Mouse (Mus musculus) myocyte (in vitro differentiated cells): ENCODE data around the gene Slc39a10. TPM values are rescaled to one million over a fixed set of nuclear protein-coding genes. Genes with fewer than 3 reads are reported as not detected.

Experiments used
- H3K27me3 ChIP-seq: one replicate; pipeline ENCODE4 v1.6.1; 2011; ENCODE audit not compliant: control insufficient read depth, insufficient read depth, insufficient read length
- H3K36me3 ChIP-seq: one replicate; pipeline ENCODE4 v1.6.1; 2011; ENCODE audit not compliant: control insufficient read depth, insufficient read depth
- H3K4me2 ChIP-seq: one replicate; pipeline ENCODE4 v1.6.1; 2011; ENCODE audit warnings: low read depth, control low read depth
- H3K4me3 ChIP-seq: one replicate; pipeline ENCODE4 v1.5.1; 2011; ENCODE audit warnings: mild to moderate bottlenecking, control low read depth, moderate library complexity
- H3K79me2 ChIP-seq: one replicate; pipeline ENCODE4 v1.6.1; 2011; ENCODE audit not compliant: control insufficient read depth, insufficient read depth
- H3ac ChIP-seq: one replicate; pipeline ENCODE4 v1.6.1; 2011; ENCODE audit not compliant: control insufficient read depth, insufficient read length
- CEBPB ChIP-seq: IDR thresholded peaks from 2 replicates; pipeline ENCODE4 v1.6.1; 2011; ENCODE audit warnings: mild to moderate bottlenecking, moderate library complexity; ENCODE audit not compliant: poor library complexity, insufficient read depth, severe bottlenecking
- E2F4 ChIP-seq: IDR thresholded peaks from one replicate; pipeline ENCODE4 v1.6.1; 2011; ENCODE audit warnings: mild to moderate bottlenecking, control low read depth, moderate library complexity; ENCODE audit not compliant: insufficient read depth
- MAX ChIP-seq: IDR thresholded peaks from one replicate; pipeline ENCODE4 v1.6.1; 2011; ENCODE audit warnings: low read depth, mild to moderate bottlenecking, control low read depth
- MYOD1 ChIP-seq, 3 experiments: IDR thresholded peaks; one replicate each; pipeline ENCODE4 v1.6.1; 2011; ENCODE audit warnings: control low read depth in 2 of 3, low read depth in 2 of 3, mild to moderate bottlenecking in 2 of 3, moderate library complexity in 1 of 3; ENCODE audit not compliant: insufficient read length in 2 of 3, control insufficient read depth in 1 of 3
- MYOG ChIP-seq, 3 experiments: IDR thresholded peaks; one replicate each; pipeline ENCODE4 v1.6.1; 2011; ENCODE audit warnings: control low read depth in 2 of 3, low read depth in 2 of 3, mild to moderate bottlenecking in 2 of 3; ENCODE audit not compliant: insufficient read length in 2 of 3, control insufficient read depth in 1 of 3, insufficient read depth in 1 of 3
- POLR2A ChIP-seq: IDR thresholded peaks from one replicate; pipeline ENCODE4 v1.6.1; 2011; ENCODE audit warnings: low read depth, mild to moderate bottlenecking, control low read depth, moderate library complexity; ENCODE audit not compliant: insufficient read length
- POLR2AphosphoS2 ChIP-seq: IDR thresholded peaks from one replicate; pipeline ENCODE4 v1.6.1; 2011; ENCODE audit warnings: low read depth, control low read depth; ENCODE audit not compliant: insufficient read length
- REST ChIP-seq: IDR thresholded peaks from one replicate; pipeline ENCODE4 v1.6.1; 2011; ENCODE audit warnings: mild to moderate bottlenecking, control low read depth, moderate library complexity; ENCODE audit not compliant: insufficient read depth, insufficient read length
- SRF ChIP-seq: IDR thresholded peaks from one replicate; pipeline ENCODE4 v1.6.1; 2011; ENCODE audit warnings: low read depth; ENCODE audit not compliant: control insufficient read depth, insufficient read length
- TCF12 ChIP-seq: IDR thresholded peaks from one replicate; pipeline ENCODE4 v1.6.1; 2011; ENCODE audit warnings: mild to moderate bottlenecking, control low read depth; ENCODE audit not compliant: poor library complexity, insufficient read depth, severe bottlenecking
- TCF3 ChIP-seq: IDR thresholded peaks from one replicate; pipeline ENCODE4 v1.6.1; 2011; ENCODE audit warnings: low read depth, control low read depth; ENCODE audit not compliant: insufficient read length
- USF1 ChIP-seq: IDR thresholded peaks from one replicate; pipeline ENCODE4 v1.6.1; 2011; ENCODE audit warnings: low read depth, mild to moderate bottlenecking, control low read depth, moderate library complexity
- polyA plus RNA-seq: library from polyadenylated mRNA; unstranded; fragments of >200 nt; fragmentation: generic; extraction: Trizol; gene quantifications from one replicate; pipeline ENCODE4 v1.2.1, GENCODE M21; 2012; ENCODE audit warnings: missing spikeins

Gene Slc39a10
- polyA plus RNA-seq, 1 experiment, result 2.3 TPM

DNA sequence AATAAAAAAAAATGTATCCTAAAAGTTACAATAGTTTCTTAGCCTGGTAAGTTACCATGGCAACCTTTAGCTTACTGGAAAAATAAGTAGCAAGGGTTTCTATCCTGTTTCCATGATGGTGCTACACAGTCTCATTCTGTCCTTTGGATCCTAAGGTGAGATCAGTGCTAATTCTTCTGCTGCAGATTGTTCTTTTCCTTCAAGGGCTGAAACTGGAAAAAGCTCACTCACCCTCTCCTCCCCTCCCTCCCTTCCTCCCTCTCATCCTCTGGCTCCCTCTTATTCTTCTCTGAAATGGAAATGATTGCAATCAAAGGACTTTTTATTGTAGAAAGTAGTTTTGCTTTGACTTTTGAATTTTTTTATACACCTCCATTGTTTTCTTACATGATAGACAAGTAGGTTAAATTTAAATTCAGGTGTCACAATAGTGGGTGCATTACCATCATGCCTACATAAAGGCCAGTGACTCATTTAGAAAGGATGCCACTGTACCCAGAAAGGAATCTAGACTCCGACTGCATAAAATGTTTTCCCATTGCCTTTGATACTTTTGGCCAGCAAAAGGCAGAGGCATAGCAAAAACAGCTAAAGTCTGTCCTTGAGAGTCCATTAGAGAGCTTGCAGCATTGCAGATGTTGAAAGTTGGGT lies 20.0 kb upstream of the Slc39a10 start:
- no peak overlapping the region for H3ac ChIP-seq
- no peak for TF ChIP-seq REST
- no peaks in the 10 kb centered on the region for H3K27me3 ChIP-seq
- H3K36me3 ChIP-seq, result no peaks in the 10 kb centered on the region
- no peak overlapping the region for H3K4me2 ChIP-seq
- no peaks in the 10 kb centered on the region for H3K79me2 ChIP-seq
- H3K4me3 ChIP-seq, result no peak overlapping the region

DNA sequence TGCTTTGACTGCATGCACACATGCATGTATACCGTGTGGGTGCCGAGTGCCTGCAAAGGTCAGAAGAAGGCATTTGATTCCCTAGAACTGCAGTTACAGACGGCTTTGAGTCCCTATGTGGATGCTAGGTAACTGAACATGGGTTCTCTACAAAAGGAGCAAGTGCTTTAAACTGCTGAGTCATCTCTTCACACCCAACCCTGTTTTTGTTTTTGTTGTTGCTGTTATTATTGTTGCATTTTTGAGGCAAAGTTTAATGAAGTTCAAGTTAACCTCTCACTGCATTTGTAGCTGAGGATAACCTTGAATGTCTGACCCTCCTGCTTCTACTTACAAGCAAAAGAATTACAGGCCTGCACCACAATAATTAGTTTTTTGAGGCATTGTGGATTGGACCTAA lies 17.5 kb upstream of the Slc39a10 start:
- H3K27me3 ChIP-seq, result no peaks in the 10 kb centered on the region
- H3K79me2 ChIP-seq, result no peaks in the 10 kb centered on the region
- H3K4me3 ChIP-seq, result no peak overlapping the region
- H3K4me2 ChIP-seq, result no peak overlapping the region
- H3ac ChIP-seq, result no peak overlapping the region
- H3K36me3 ChIP-seq, result no peaks in the 10 kb centered on the region
- TF ChIP-seq REST (no peak), POLR2AphosphoS2 (no peak)

DNA sequence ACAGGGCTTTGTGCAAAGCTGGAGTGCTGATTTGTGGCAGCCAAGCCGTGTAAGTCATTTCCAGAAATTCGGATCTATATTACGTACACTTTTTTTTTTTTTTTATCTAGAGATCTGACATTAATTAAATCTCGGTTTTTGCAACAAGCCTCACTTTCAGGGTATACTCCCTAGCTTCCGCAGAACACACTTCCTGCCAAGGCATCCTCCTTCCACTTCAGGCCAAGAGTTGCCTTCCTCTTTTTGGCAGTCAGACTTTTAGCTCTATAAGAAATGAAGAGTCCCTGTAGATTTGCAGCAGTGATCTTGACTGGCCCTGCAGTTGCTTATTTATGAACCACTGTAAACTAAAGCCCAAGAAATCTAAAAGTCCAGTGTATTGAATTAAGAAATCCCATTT lies 13.1 kb upstream of the Slc39a10 start:
- Histone ChIP-seq H3K4me3 (no peak overlapping the region), H3K79me2 (no peaks in the 10 kb centered on the region), H3K36me3 (no peaks in the 10 kb centered on the region), H3ac (no peak overlapping the region), H3K4me2 (no peak overlapping the region), H3K27me3 (no peaks in the 10 kb centered on the region)
- TF ChIP-seq USF1, result no peak
- no peak for TF ChIP-seq CEBPB
- no peak for TF ChIP-seq POLR2AphosphoS2
- no peak for TF ChIP-seq TCF3
- TF ChIP-seq REST, result no peak
- no peak for TF ChIP-seq TCF12
- TF ChIP-seq MYOD1 (IDR thresholded peaks at IDR 0.05; ENCODE audit: control insufficient read depth in 1 of 3, insufficient read length in 2 of 3, low read depth in 2 of 3), result no peak
- no peak for TF ChIP-seq POLR2A
- no peak for TF ChIP-seq E2F4
- no peak for TF ChIP-seq MAX
- TF ChIP-seq SRF, result no peak

DNA sequence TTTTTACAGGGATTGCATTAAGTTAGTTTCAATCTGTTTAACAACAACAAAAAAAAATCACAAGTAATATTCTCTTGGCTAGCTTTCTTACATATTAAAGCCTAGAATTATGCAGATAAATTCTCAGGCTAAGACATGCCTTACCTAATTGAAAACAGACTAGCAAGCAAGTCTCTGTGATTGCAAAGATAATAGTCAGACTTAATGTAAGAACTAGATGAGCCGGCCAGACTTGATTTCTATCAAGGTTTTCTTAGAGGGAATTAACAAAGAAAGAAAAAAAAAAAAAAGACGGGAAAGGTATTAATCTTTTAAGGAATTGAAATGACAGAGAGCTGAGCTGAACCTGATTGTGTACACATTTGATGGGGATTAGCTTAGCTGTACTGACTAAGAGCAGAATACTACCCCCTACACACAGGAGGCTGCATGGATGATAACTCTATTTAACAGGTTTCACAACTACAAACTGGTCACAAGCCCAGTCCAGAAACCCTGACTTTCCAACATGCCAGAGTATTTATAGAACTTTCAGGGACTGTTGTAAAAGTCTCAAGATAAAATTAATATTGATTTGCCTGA lies 9.5 kb upstream of the Slc39a10 start:
- no peaks in the 10 kb centered on the region for H3K79me2 ChIP-seq

DNA sequence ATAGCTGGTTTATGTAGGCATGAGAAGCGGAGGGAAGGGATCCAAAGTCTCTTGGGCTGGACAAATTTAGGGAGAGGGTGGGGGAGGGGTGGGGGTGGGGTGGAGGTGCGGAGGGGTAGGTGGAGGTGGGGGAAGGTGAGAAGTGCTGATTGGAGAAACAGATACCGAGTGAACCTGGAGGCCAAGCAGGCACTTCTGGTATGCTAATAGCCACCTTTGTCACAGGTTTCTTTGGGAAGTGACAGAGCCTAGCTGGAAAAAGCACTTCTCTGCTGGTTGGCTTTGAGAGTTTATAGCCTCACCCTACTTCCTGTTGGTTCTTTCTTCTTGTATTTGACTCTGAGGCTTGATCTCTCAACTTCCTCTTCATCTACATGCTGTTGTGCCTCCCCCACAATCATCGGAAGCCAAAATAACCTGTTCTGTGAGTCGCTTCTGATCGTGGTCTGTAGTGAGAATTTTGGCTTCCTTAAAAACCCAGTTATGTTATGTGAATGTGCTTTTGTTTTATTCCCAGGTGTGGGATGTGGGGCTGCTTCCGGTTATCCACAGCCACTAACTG lies 1.7 kb upstream of the Slc39a10 start:
- H3ac ChIP-seq, result no peak overlapping the region
- H3K79me2 ChIP-seq, result no peaks in the 10 kb centered on the region
- no peak overlapping the region for H3K4me3 ChIP-seq
- no peaks in the 10 kb centered on the region for H3K36me3 ChIP-seq
- no peak overlapping the region for H3K4me2 ChIP-seq
- H3K27me3 ChIP-seq, result no peaks in the 10 kb centered on the region
- TF ChIP-seq USF1, result no peak

More for the DNA sequence above, 9.5 kb upstream of the Slc39a10 start:
- no peak for TF ChIP-seq POLR2AphosphoS2
- no peak for TF ChIP-seq TCF12
- TF ChIP-seq CEBPB, result no peak
- TF ChIP-seq E2F4, result no peak
- no peak for TF ChIP-seq POLR2A
- TF ChIP-seq MAX, result no peak
- TF ChIP-seq MYOG (IDR thresholded peaks at IDR 0.05; ENCODE audit: control insufficient read depth in 1 of 3, insufficient read depth in 1 of 3, insufficient read length in 2 of 3, low read depth in 2 of 3), result no peak
- TF ChIP-seq USF1, result no peak
- TF ChIP-seq TCF3, result no peak
- no peak for TF ChIP-seq REST
- no peak for TF ChIP-seq SRF
- no peaks in the 10 kb centered on the region for H3K36me3 ChIP-seq
- H3ac ChIP-seq, result no peak overlapping the region
- no peaks in the 10 kb centered on the region for H3K27me3 ChIP-seq
- H3K4me3 ChIP-seq, result no peak overlapping the region
- no peak overlapping the region for H3K4me2 ChIP-seq
